Mouse (Mus musculus) kidney, postnatal 14 days (tissue): ENCODE measurements around the gene Socs4.

Source experiments
- DNase-seq: peaks from one replicate; pipeline ENCODE4 v3.0.0; 2022; ENCODE audit warnings: mixed read lengths

Gene Socs4

DNA sequence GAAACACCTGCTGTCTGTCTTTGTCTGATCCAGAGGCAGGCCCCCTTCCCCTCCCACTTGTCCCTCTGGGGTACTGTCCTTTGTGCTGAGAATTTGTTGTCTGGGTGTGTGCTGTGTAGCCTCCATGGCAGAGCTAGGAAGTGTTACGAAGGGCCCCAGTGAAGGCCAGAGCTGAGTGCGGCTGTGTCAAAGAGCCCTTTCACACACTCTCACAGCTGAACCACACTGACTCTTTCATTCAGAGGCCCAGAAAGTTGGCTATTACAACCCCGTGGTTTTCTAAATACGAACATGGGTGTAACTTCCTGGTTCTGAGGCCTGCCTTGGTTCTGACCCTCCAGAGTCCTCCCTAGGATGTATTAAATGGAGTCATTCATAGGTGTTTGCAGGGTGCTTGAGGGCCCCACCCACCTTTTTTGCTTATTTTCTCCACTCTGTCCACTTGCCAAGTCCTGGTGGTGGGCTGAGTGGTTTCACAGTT is 65.1 kb downstream of the Socs4 start:
- no peak for DNase-seq
